9 mouse cellular contexts compared by ENCODE assay signal in genomic region chr14:76466641-76467323, GRCm38 (mm10). TPM values are rescaled to one million over a fixed set of nuclear protein-coding genes. Genes with fewer than 3 reads are reported as not detected.
DNase-seq lines count a peak whose midpoint lies in the region; ATAC-seq and TF ChIP-seq lines count a peak whose summit lies in the region.
"Had no signal": no experiment of that assay in that cellular context is flagged by ENCODE, and none has a peak within 500 bp of the region (broad histone marks: within the 10 kb centered on the region; RNA-seq: fewer than 3 reads in every experiment).

No protein-coding gene starts in this region.

- in situ Hi-C loops in CH12.LX (cut with MboI; ENCODE audit: low pct_ligation_motif_present, low pct_unique_long_range_greater_than_20kb, low sequenced_read_pairs): no loop called here

- H3K4me1 ChIP-seq in CH12.LX (ENCODE audit: control insufficient read depth in 1 of 2, insufficient read depth in 2 of 2): peaks cover 3 to 7% of the 10 kb centered on the region in 2 experiments; a peak in 2 of 4 replicates
- H3K4me1 ChIP-seq in forebrain, embryonic 13.5 days: peaks cover 24% of the 10 kb centered on the region
- H3K4me1 ChIP-seq in lung, embryonic 14.5 days (ENCODE audit: insufficient read depth): peaks cover 44% of the 10 kb centered on the region
- peaks cover 15% of the 10 kb centered on the region; the same call in 1 of the 2 replicates for H3K4me1 ChIP-seq in olfactory bulb, adult 2 months (ENCODE audit: control insufficient read depth, insufficient read depth, low read length)

- H3K9me3 ChIP-seq in CH12.LX (replicated peaks; ENCODE audit: low read length): no peaks in the 10 kb centered on the region
- no peaks in the 10 kb centered on the region for H3K9me3 ChIP-seq in forebrain, embryonic 13.5 days (replicated peaks)
- no peaks in the 10 kb centered on the region for H3K9me3 ChIP-seq in lung, embryonic 14.5 days (ENCODE audit: low read depth, low read length)

- ATAC-seq in forebrain, embryonic 13.5 days: peak; percentile 86
- ATAC-seq in lung, embryonic 14.5 days (ENCODE audit: insufficient read depth): peak; percentile 78

- peak; percentile 79 for DNase-seq in CH12.LX (ENCODE audit: extremely low read depth)
- DNase-seq in c-Kit-positive CD71-negative TER-119-negative erythroid progenitor cells, embryonic 14.5 days (ENCODE audit: low read depth): peak; percentile 79
- DNase-seq in heart, postnatal 10 days: peak; percentile 68 to 83
- peak; percentile 65 to 91 for DNase-seq in kidney, postnatal 36 days
- DNase-seq in lung, embryonic 14.5 days: peak; percentile 96
- DNase-seq in thymus, postnatal 14 days: peak; percentile 85

- dilution Hi-C loops in CH12.LX (cut with MboI; ENCODE audit: extremely low pct_ligation_motif_present, extremely low pct_unique_long_range_greater_than_20kb, low sequenced_read_pairs): no loop called here

- no peaks in the 10 kb centered on the region for H3K27me3 ChIP-seq in CH12.LX (replicated peaks)
- H3K27me3 ChIP-seq in forebrain, embryonic 13.5 days: no peaks in the 10 kb centered on the region
- no peaks in the 10 kb centered on the region for H3K27me3 ChIP-seq in lung, embryonic 14.5 days (ENCODE audit: insufficient read depth, low read length)

- no peaks in the 10 kb centered on the region for H3K36me3 ChIP-seq in CH12.LX (replicated peaks in 1 of 2; ENCODE audit: control insufficient read depth in 1 of 2, insufficient read depth in 1 of 2, low read length in 1 of 2)
- peaks cover 8% of the 10 kb centered on the region; the same call in 1 of the 2 replicates for H3K36me3 ChIP-seq in forebrain, embryonic 13.5 days (ENCODE audit: poor library complexity, severe bottlenecking)
- H3K36me3 ChIP-seq in lung, embryonic 14.5 days (ENCODE audit: insufficient read depth): no peaks in the 10 kb centered on the region

- no peak overlapping the region for H3K4me3 ChIP-seq in CH12.LX (replicated peaks in 1 of 3; ENCODE audit: low read depth in 2 of 3, low read length in 2 of 3, poor library complexity in 1 of 3)
- H3K4me3 ChIP-seq in forebrain, embryonic 13.5 days: no peak overlapping the region
- no peak overlapping the region for H3K4me3 ChIP-seq in lung, embryonic 14.5 days (ENCODE audit: low read depth, low read length)
- no peak overlapping the region for H3K4me3 ChIP-seq in olfactory bulb, adult 2 months (ENCODE audit: insufficient read depth, low read depth, low read length)
- H3K4me3 ChIP-seq: erythroblast, embryonic 14.5 days had no signal

- 24% methylated on average over 18 of the region's 18 CpGs for WGBS in forebrain, embryonic 13.5 days
- 25% methylated on average over 18 of the region's 18 CpGs for WGBS in lung, embryonic 14.5 days
- WGBS in olfactory bulb, adult 2 months: 30% methylated on average over 18 of the region's 18 CpGs

- intact Hi-C loops in heart, postnatal 10 days (cut with DNase I): loop anchor here (5.0 kb wide), 1 partner anchor 164 kb away; no protein-coding TSS in a partner anchor

- H3K27ac ChIP-seq in CH12.LX (ENCODE audit: insufficient read depth, low read depth): no peak overlapping the region
- H3K27ac ChIP-seq in forebrain, embryonic 13.5 days: no peak overlapping the region
- no peak overlapping the region for H3K27ac ChIP-seq in lung, embryonic 14.5 days (ENCODE audit: low read depth)
- no peak overlapping the region for H3K27ac ChIP-seq in olfactory bulb, adult 2 months (ENCODE audit: insufficient read depth, low read depth, low read length)

- peak overlapping the region; percentile 16; the same call in 1 of the 2 replicates for H3K4me2 ChIP-seq in CH12.LX (ENCODE audit: insufficient read depth, low read depth, poor library complexity, severe bottlenecking)
- H3K4me2 ChIP-seq in forebrain, embryonic 13.5 days: no peak overlapping the region
- H3K4me2 ChIP-seq in lung, embryonic 14.5 days: no peak overlapping the region

- TF ChIP-seq EP300 in CH12.LX (IDR thresholded peaks at IDR 0.05; ENCODE audit: low read length): no peak

- peak; percentile 59 to 81 for TF ChIP-seq CTCF in CH12.LX (conservative IDR thresholded peaks at IDR 0.05 in 1 of 2, IDR thresholded peaks at IDR 0.05 in 1 of 2; ENCODE audit: low read depth in 2 of 2, low read length in 2 of 2)
- peak; percentile 76 for TF ChIP-seq CTCF in lung, embryonic 14.5 days (IDR thresholded peaks at IDR 0.05; ENCODE audit: low read depth)
- peak; percentile 50; the same call in 1 of the 2 replicates for TF ChIP-seq CTCF in olfactory bulb, adult 2 months (IDR thresholded peaks at IDR 0.05; ENCODE audit: insufficient read depth, low read depth, low read length)

- H3K9ac ChIP-seq in CH12.LX (ENCODE audit: insufficient read depth, low read depth): no peak overlapping the region
- H3K9ac ChIP-seq in forebrain, embryonic 13.5 days: no peak overlapping the region
- H3K9ac ChIP-seq in lung, embryonic 14.5 days: no peak overlapping the region

- no peak for TF ChIP-seq POLR2A in CH12.LX (IDR thresholded peaks at IDR 0.05; ENCODE audit: low read depth, low read length)
- TF ChIP-seq POLR2A in olfactory bulb, adult 2 months (IDR thresholded peaks at IDR 0.05; ENCODE audit: insufficient read depth, low read depth, low read length): no peak

- no peaks in the 10 kb centered on the region for H3K79me2 ChIP-seq in CH12.LX (replicated peaks; ENCODE audit: control insufficient read depth, extremely low read depth, insufficient read depth, poor library complexity, severe bottlenecking)

- peak; percentile 31 for TF ChIP-seq RAD21 in CH12.LX (IDR thresholded peaks at IDR 0.05; ENCODE audit: low read depth, low read length)

TF ChIP-seq in CH12.LX, 34 proteins besides CTCF, POLR2A, EP300 and RAD21:
- TF ChIP-seq ELF1 (IDR thresholded peaks at IDR 0.05; ENCODE audit: low read depth, low read length) (peak; percentile 45; the same call in 1 of the 2 replicates), KAT2A (IDR thresholded peaks at IDR 0.05; ENCODE audit: insufficient replicate concordance, low read length) (no peak), SMC3 (IDR thresholded peaks at IDR 0.05; ENCODE audit: low read depth, low read length) (peak; percentile 46)

RNA-seq across cellular contexts. Expression of gene Tsc22d1, which starts 52.0 kb away (rescaled TPM):
- total RNA-seq in CH12.LX (2012; rRNA removed) (0.25 TPM in 2 replicates), CH12.LX (2014; rRNA removed) (0.89 and 1.3 TPM in 2 replicates)
- 0.69 and 0.93 TPM in 2 replicates for polyA plus RNA-seq in CH12.LX (2012; ENCODE audit: insufficient read length, low read depth)
- polyA plus RNA-seq in forebrain, embryonic 13.5 days (2015; fragmentation: Nextera tagmentation; extraction: Ambion mirVana): 475 and 490 TPM in 2 replicates
- total RNA-seq in heart, postnatal 10 days (2021): 100 to 1,000 TPM; 366 to 428 TPM
- polyA plus RNA-seq in lung, embryonic 14.5 days (2014; fragmentation: Nextera tagmentation; extraction: Ambion mirVana): 645 and 660 TPM in 2 replicates
- 527 and 635 TPM in 2 replicates for polyA plus RNA-seq in olfactory bulb, adult 2 months (2012; ENCODE audit: insufficient read depth, insufficient read length, low replicate concordance, missing spikeins)

Comparison
In these comparisons a context has a peak if more than half of its experiments do, and no peak if none do; other contexts are left out.
1. RNA of gene Tsc22d1, which starts 52.0 kb away (polyA plus RNA-seq): 645 to 660 TPM in lung, embryonic 14.5 days, 527 to 635 TPM in olfactory bulb, adult 2 months and 475 to 490 TPM in forebrain, embryonic 13.5 days; 0.69 to 0.93 TPM in CH12.LX; every median in the first group is over 100 times any median in the second.
2. Peak in every context shown above with its lines, with median percentiles within 50 percentile points of each other: DNase-seq and CTCF ChIP-seq.